Comparison of ENCODE assay signal across 13 mouse cellular contexts in genomic region chr12:42138694-42139442, GRCm38 (mm10).
DNase-seq lines count a peak whose midpoint lies in the region; ATAC-seq lines count a peak whose summit lies in the region.
"Had no signal": no experiment of that assay in that cellular context is flagged by ENCODE, and none has a peak within 500 bp of the region (broad histone marks: within the 10 kb centered on the region; RNA-seq: fewer than 3 reads in every experiment).

No protein-coding gene starts in this region.

- DNase-seq in cerebellum, adult 11 months: no peak
- DNase-seq in brain, adult 2 months (ENCODE audit: low read depth, low spot score): peak; percentile 64
- DNase-seq in midbrain, embryonic 14.5 days: peak; percentile 19
- DNase-seq in thymus, postnatal 36 days: no peak
- DNase-seq in heart, adult 8-10 months (ENCODE audit: low spot score): no peak
- no peak for DNase-seq in B cell, adult 2 months

- peak overlapping the region; percentile 70 for H3K27ac ChIP-seq in forebrain, embryonic 15.5 days (replicated peaks)
- no peak overlapping the region for H3K27ac ChIP-seq in midbrain, embryonic 14.5 days (replicated peaks; ENCODE audit: low read depth, low read length)
- H3K27ac ChIP-seq: kidney, postnatal 0 days; limb, embryonic 15.5 days; lung, embryonic 15.5 days had no signal

- H3K27me3 ChIP-seq in forebrain, embryonic 15.5 days: no peaks in the 10 kb centered on the region
- no peaks in the 10 kb centered on the region for H3K27me3 ChIP-seq in midbrain, embryonic 14.5 days (ENCODE audit: control insufficient read depth, insufficient read depth, low read length)
- H3K27me3 ChIP-seq: limb, embryonic 15.5 days; lung, embryonic 15.5 days had no signal

- peaks cover 18% of the 10 kb centered on the region for H3K4me1 ChIP-seq in forebrain, embryonic 15.5 days
- H3K4me1 ChIP-seq in midbrain, embryonic 14.5 days (ENCODE audit: control insufficient read depth, insufficient read depth, low read length): peaks cover 4% of the 10 kb centered on the region; the same call in 1 of the 2 replicates
- H3K4me1 ChIP-seq: limb, embryonic 15.5 days; lung, embryonic 15.5 days had no signal

- H3K9ac ChIP-seq in forebrain, embryonic 15.5 days (replicated peaks): no peak overlapping the region
- no peak overlapping the region for H3K9ac ChIP-seq in midbrain, embryonic 14.5 days (replicated peaks; ENCODE audit: low read length)
- H3K9ac ChIP-seq: limb, embryonic 15.5 days; lung, embryonic 15.5 days had no signal

- no peaks in the 10 kb centered on the region for H3K36me3 ChIP-seq in forebrain, embryonic 15.5 days
- no peaks in the 10 kb centered on the region for H3K36me3 ChIP-seq in midbrain, embryonic 14.5 days (ENCODE audit: control insufficient read depth, insufficient read depth, low read length)
- H3K36me3 ChIP-seq: limb, embryonic 15.5 days; lung, embryonic 15.5 days had no signal

- WGBS in forebrain, embryonic 15.5 days: 44% methylated on average over 3 of the region's 3 CpGs
- 42% methylated on average over 3 of the region's 3 CpGs for WGBS in midbrain, embryonic 14.5 days

- no peak overlapping the region for H3K4me3 ChIP-seq in forebrain, embryonic 15.5 days
- H3K4me3 ChIP-seq in midbrain, embryonic 14.5 days (replicated peaks; ENCODE audit: low read depth, low read length): no peak overlapping the region
- H3K4me3 ChIP-seq: left cerebral cortex, adult 2 months; limb, embryonic 15.5 days; lung, embryonic 15.5 days had no signal

- H3K9me3 ChIP-seq in forebrain, embryonic 15.5 days: no peaks in the 10 kb centered on the region
- peaks cover 4% of the 10 kb centered on the region; the same call in 1 of the 2 replicates for H3K9me3 ChIP-seq in midbrain, embryonic 14.5 days (ENCODE audit: control insufficient read depth, low read length)
- H3K9me3 ChIP-seq: limb, embryonic 15.5 days; lung, embryonic 15.5 days had no signal

- H3K4me2 ChIP-seq in forebrain, embryonic 15.5 days (replicated peaks): no peak overlapping the region
- H3K4me2 ChIP-seq in midbrain, embryonic 14.5 days (ENCODE audit: low read length): no peak overlapping the region
- H3K4me2 ChIP-seq: heart, embryonic 11.5 days; limb, embryonic 15.5 days; lung, embryonic 15.5 days had no signal

- peak; percentile 74 for ATAC-seq in cerebellum, adult (ENCODE audit: insufficient number of reproducible peaks, low FRiP score, low TSS enrichment)
- peak; percentile 65 for ATAC-seq in forebrain, embryonic 15.5 days (replicated peaks)
- peak; percentile 69; the same call in 1 of the 2 replicates for ATAC-seq in midbrain, embryonic 14.5 days (ENCODE audit: low FRiP score, low TSS enrichment)

Comparison
In these comparisons a context has a peak if more than half of its experiments do, and no peak if none do; other contexts are left out.
1. DNase-seq: peak in brain, adult 2 months (single experiment) and midbrain, embryonic 14.5 days (single experiment); none in cerebellum, adult 11 months (single experiment), thymus, postnatal 36 days (0 of 2), heart, adult 8-10 months (single experiment) and B cell, adult 2 months (0 of 2).
2. Peak in every context shown above with its lines, with median percentiles within 50 percentile points of each other: ATAC-seq.